In the genomic region with DNA sequence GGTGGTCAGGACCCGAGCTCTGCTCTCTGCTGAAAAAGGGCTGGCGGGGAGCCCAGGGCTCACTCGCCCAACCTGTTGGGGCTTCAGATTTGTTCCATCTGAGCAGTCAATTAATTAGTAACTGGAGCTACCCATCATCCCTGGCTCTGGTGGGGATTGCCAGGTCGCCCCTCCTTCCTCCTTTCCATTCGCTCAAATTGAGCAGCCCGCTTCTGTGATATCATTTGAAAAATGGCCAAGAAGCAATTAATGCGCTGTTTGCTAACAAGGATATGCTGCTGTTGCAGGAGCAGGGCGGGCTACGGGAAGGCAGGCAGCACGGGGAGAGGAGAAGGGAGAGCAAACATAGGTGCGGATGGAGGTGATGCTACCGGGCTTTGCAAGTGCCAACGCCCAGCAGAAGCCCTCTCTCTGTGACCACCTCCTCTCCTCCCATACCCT, we compare ENCODE assay signal across 11 mouse cellular contexts.
DNase-seq lines count a peak whose midpoint lies in the region; ATAC-seq and TF ChIP-seq lines count a peak whose summit lies in the region.
"Had no signal": no experiment of that assay in that cellular context is flagged by ENCODE, and none has a peak within 500 bp of the region (broad histone marks: within the 10 kb centered on the region; RNA-seq: fewer than 3 reads in every experiment).

No protein-coding gene starts in this region.

- no peaks in the 10 kb centered on the region for H3K27me3 ChIP-seq in liver, adult 2 months (ENCODE audit: control insufficient read depth, insufficient read depth, low read length)
- H3K27me3 ChIP-seq in liver, embryonic 12.5 days (replicated peaks), result 0 out of 2 replicates have a peak, but pooled peaks cover 3% of the 10 kb centered on the region
- peaks cover 15% of the 10 kb centered on the region; the same call in 1 of the 2 replicates for H3K27me3 ChIP-seq in forebrain, embryonic 15.5 days
- H3K27me3 ChIP-seq in kidney, adult 2 months (replicated peaks; ENCODE audit: control insufficient read depth, insufficient read depth, low read length), result no peaks in the 10 kb centered on the region

- 57% methylated on average over 13 of the region's 13 CpGs for WGBS in liver, adult 2 months
- 59% methylated on average over 13 of the region's 13 CpGs for WGBS in liver, embryonic 12.5 days (ENCODE audit: insufficient replicate concordance)
- 27% methylated on average over 13 of the region's 13 CpGs for WGBS in forebrain, embryonic 15.5 days
- WGBS in kidney, adult 2 months, result 30% methylated on average over 13 of the region's 13 CpGs

- TF ChIP-seq POLR2A in liver, adult 2 months (IDR thresholded peaks at IDR 0.05; ENCODE audit: extremely low read depth, insufficient read depth, low read length), result no peak
- no peak for TF ChIP-seq POLR2A in kidney, adult 2 months (IDR thresholded peaks at IDR 0.05; ENCODE audit: low read depth, low read length)

- H3K79me2 ChIP-seq in liver, adult 2 months (ENCODE audit: control insufficient read depth, insufficient read depth, low read length), result no peaks in the 10 kb centered on the region

- no peak overlapping the region for H3K27ac ChIP-seq in liver, adult 2 months (replicated peaks; ENCODE audit: insufficient read depth, low read depth, low read length)
- no peak overlapping the region for H3K27ac ChIP-seq in liver, embryonic 12.5 days
- no peak overlapping the region for H3K27ac ChIP-seq in forebrain, embryonic 15.5 days (replicated peaks)
- H3K27ac ChIP-seq in kidney, adult 2 months (ENCODE audit: insufficient read depth, low read depth, low read length), result no peak overlapping the region
- H3K27ac ChIP-seq: limb, embryonic 13.5 days; midbrain, embryonic 12.5 days had no signal

- no peaks in the 10 kb centered on the region for H3K9me3 ChIP-seq in liver, embryonic 12.5 days (replicated peaks)
- H3K9me3 ChIP-seq in forebrain, embryonic 15.5 days, result no peaks in the 10 kb centered on the region
- H3K9me3 ChIP-seq: limb, embryonic 13.5 days; midbrain, embryonic 12.5 days had no signal

- no peak for ATAC-seq in liver, embryonic 12.5 days
- peak; percentile 55; the same call in 1 of the 2 replicates for ATAC-seq in forebrain, embryonic 15.5 days (replicated peaks)

- H3K4me1 ChIP-seq in liver, adult 2 months (ENCODE audit: control insufficient read depth, insufficient read depth, low read length), result no peaks in the 10 kb centered on the region
- no peaks in the 10 kb centered on the region for H3K4me1 ChIP-seq in liver, embryonic 12.5 days
- H3K4me1 ChIP-seq in forebrain, embryonic 15.5 days, result peaks cover 11% of the 10 kb centered on the region
- no peaks in the 10 kb centered on the region; the same call in 1 of the 2 replicates for H3K4me1 ChIP-seq in kidney, adult 2 months (ENCODE audit: control insufficient read depth, insufficient read depth, low read length)

- H3K9ac ChIP-seq in liver, adult 2 months (ENCODE audit: low read depth, low read length), result no peak overlapping the region
- no peak overlapping the region for H3K9ac ChIP-seq in liver, embryonic 12.5 days
- no peak overlapping the region for H3K9ac ChIP-seq in forebrain, embryonic 15.5 days (replicated peaks)
- H3K9ac ChIP-seq: limb, embryonic 13.5 days; midbrain, embryonic 12.5 days had no signal

- TF ChIP-seq CTCF in liver, adult 2 months (IDR thresholded peaks at IDR 0.05; ENCODE audit: low read depth, low read length), result no peak
- no peak for TF ChIP-seq CTCF in kidney, adult 2 months (conservative IDR thresholded peaks at IDR 0.05; ENCODE audit: insufficient read depth, insufficient read length, low read depth, low read length)

- H3K4me3 ChIP-seq in liver, adult 2 months (ENCODE audit: insufficient read depth, low read depth, low read length), result no peak overlapping the region
- no peak overlapping the region for H3K4me3 ChIP-seq in liver, embryonic 12.5 days
- no peak overlapping the region for H3K4me3 ChIP-seq in forebrain, embryonic 15.5 days
- no peak overlapping the region for H3K4me3 ChIP-seq in kidney, adult 2 months (ENCODE audit: insufficient read depth, low read depth, low read length)
- H3K4me3 ChIP-seq: limb, embryonic 13.5 days; midbrain, embryonic 12.5 days had no signal

- H3K4me2 ChIP-seq in liver, embryonic 12.5 days, result no peak overlapping the region
- no peak overlapping the region for H3K4me2 ChIP-seq in forebrain, embryonic 15.5 days (replicated peaks)
- H3K4me2 ChIP-seq: limb, embryonic 13.5 days; midbrain, embryonic 12.5 days had no signal

- H3K36me3 ChIP-seq in liver, adult 2 months (ENCODE audit: control insufficient read depth, insufficient read depth, low read length), result no peaks in the 10 kb centered on the region
- no peaks in the 10 kb centered on the region for H3K36me3 ChIP-seq in liver, embryonic 12.5 days
- H3K36me3 ChIP-seq in forebrain, embryonic 15.5 days, result no peaks in the 10 kb centered on the region
- H3K36me3 ChIP-seq in kidney, adult 2 months (ENCODE audit: control insufficient read depth, insufficient read depth, low read length), result no peaks in the 10 kb centered on the region
- H3K36me3 ChIP-seq: limb, embryonic 13.5 days; midbrain, embryonic 12.5 days had no signal

- DNase-seq in liver, adult 2 months (ENCODE audit: extremely low read depth, low read depth, low spot score), result peak; percentile 3
- DNase-seq in kidney, adult 2 months, result peak; percentile 86
- peak; percentile 7 for DNase-seq in ovary, adult 18-20 months (ENCODE audit: low spot score)
- no peak for DNase-seq in right cerebral cortex, adult 18-20 months
- no peak for DNase-seq in adrenal gland, adult 8-10 months
- DNase-seq: gastrocnemius, postnatal 10 days; right cerebral cortex, postnatal 4 days had no signal

Comparison
In these comparisons a context has a peak if more than half of its experiments do, and no peak if none do; other contexts are left out.
1. DNase-seq: peak in liver, adult 2 months (single experiment), kidney, adult 2 months (single experiment) and ovary, adult 18-20 months (single experiment); none in right cerebral cortex, adult 18-20 months (single experiment) and adrenal gland, adult 8-10 months (single experiment).